Mouse (Mus musculus) stomach, embryonic 14.5 days (tissue): ENCODE measurements at regions not wholly inside any gene's neighbourhood (a gene's known extent, or its start where the extent isn't known, plus 50 kb on each side); places are given as distances from the start of the nearest gene placed in this dataset.

ENCODE experiments used
- ATAC-seq: fragments of 200-750 bp; cut with Nextera tagmentation; 2 replicates; pipeline ENCODE4 v1.8.0; 2017; ENCODE audit warnings: low read depth, moderate TSS enrichment; ENCODE audit not compliant: insufficient number of reproducible peaks, insufficient read depth, low FRiP score
- H3K27ac ChIP-seq: fragments of 300-500 bp; sonication (generic); 2 replicates; pipeline ENCODE4 v1.5.1; 2014; ENCODE audit warnings: mild to moderate bottlenecking, low read length, moderate library complexity, mixed read lengths
- H3K27me3 ChIP-seq: fragments of 300-500 bp; sonication (generic); 2 replicates; pipeline ENCODE4 v1.6.1; 2014; ENCODE audit warnings: low read length, control low read depth, mixed read lengths; ENCODE audit not compliant: control insufficient read depth, insufficient read depth
- H3K36me3 ChIP-seq: fragments of 300-500 bp; sonication (generic); 2 replicates; pipeline ENCODE4 v1.6.1; 2014; ENCODE audit warnings: mild to moderate bottlenecking, control low read depth, low read length, moderate library complexity, mixed read lengths; ENCODE audit not compliant: control insufficient read depth, insufficient read depth
- H3K4me1 ChIP-seq: fragments of 300-500 bp; sonication (generic); 2 replicates; pipeline ENCODE4 v1.6.1; 2014; ENCODE audit warnings: low read length, control low read depth, mixed read lengths; ENCODE audit not compliant: control insufficient read depth, insufficient read depth
- H3K4me2 ChIP-seq: fragments of 300-500 bp; sonication (generic); replicated peaks from 2 replicates; pipeline ENCODE4 v1.6.1; 2014; ENCODE audit warnings: low read depth, low read length, control low read depth
- H3K4me3 ChIP-seq: fragments of 300-500 bp; sonication (generic); 2 replicates; pipeline ENCODE4 v1.5.1; 2014; ENCODE audit warnings: low read depth, low read length, control low read depth
- H3K9ac ChIP-seq: fragments of 300-500 bp; sonication (generic); replicated peaks from 2 replicates; pipeline ENCODE4 v1.6.1; 2014; ENCODE audit warnings: low read depth, mild to moderate bottlenecking, control low read depth, low read length, moderate library complexity, mixed read lengths
- H3K9me3 ChIP-seq: fragments of 300-500 bp; sonication (generic); 2 replicates; pipeline ENCODE4 v1.6.1; 2016; ENCODE audit warnings: low read depth, low read length, control low read depth; ENCODE audit not compliant: control insufficient read depth
- WGBS: fragments of 180-500 bp; shearing (Covaris S2); extraction: QIAGEN DNeasy Blood & Tissue Kit; methylation state at CpG from one replicate; pipeline ENCODE4 v1.1.7; 2014; 5-methylcytosine and 5-hydroxymethylcytosine counted together

GRCm38 (mm10) chr9:52425413-52425812 is 254.2 kb downstream of the AI593442 start:
- Histone ChIP-seq H3K9ac (no peak overlapping the region), H3K4me2 (no peak overlapping the region), H3K4me3 (no peak overlapping the region), H3K36me3 (no peaks in the 10 kb centered on the region), H3K27me3 (no peaks in the 10 kb centered on the region), H3K9me3 (no peaks in the 10 kb centered on the region), H3K4me1 (no peaks in the 10 kb centered on the region), H3K27ac (no peak overlapping the region)
- no peak for ATAC-seq
- WGBS, result 68% methylated on average over 4 of the region's 4 CpGs

- no peak overlapping the region for H3K4me2 ChIP-seq
- H3K4me1 ChIP-seq, result no peaks in the 10 kb centered on the region
- no peak for ATAC-seq
- WGBS, result 80% methylated on average over 3 of the region's 3 CpGs
- no peaks in the 10 kb centered on the region for H3K9me3 ChIP-seq
- no peak overlapping the region for H3K27ac ChIP-seq
- H3K27me3 ChIP-seq, result no peaks in the 10 kb centered on the region
- no peak overlapping the region for H3K9ac ChIP-seq
- no peak overlapping the region for H3K4me3 ChIP-seq
- no peaks in the 10 kb centered on the region for H3K36me3 ChIP-seq
These were observed 254.2 kb upstream of the Zc3h12c start for GRCm38 (mm10) chr9:52422622-52423021.

- H3K9ac ChIP-seq, result no peak overlapping the region
- H3K27ac ChIP-seq, result no peak overlapping the region
- no peaks in the 10 kb centered on the region for H3K4me1 ChIP-seq
- no peaks in the 10 kb centered on the region for H3K9me3 ChIP-seq
- H3K4me2 ChIP-seq, result no peak overlapping the region
- no peak overlapping the region for H3K4me3 ChIP-seq
- 64% methylated on average over 6 of the region's 6 CpGs for WGBS
- H3K27me3 ChIP-seq, result no peaks in the 10 kb centered on the region
- H3K36me3 ChIP-seq, result no peaks in the 10 kb centered on the region
- no peak for ATAC-seq
These were observed 247.3 kb upstream of the Zc3h12c start for GRCm38 (mm10) chr9:52415706-52416105.

- ATAC-seq, result no peak
- no peak overlapping the region for H3K4me3 ChIP-seq
- no peak overlapping the region for H3K27ac ChIP-seq
- H3K9me3 ChIP-seq, result no peaks in the 10 kb centered on the region
- H3K36me3 ChIP-seq, result no peaks in the 10 kb centered on the region
- no peak overlapping the region for H3K9ac ChIP-seq
- H3K4me1 ChIP-seq, result no peaks in the 10 kb centered on the region
- no peaks in the 10 kb centered on the region for H3K27me3 ChIP-seq
- WGBS, result 91% methylated on average over 6 of the region's 6 CpGs
- no peak overlapping the region for H3K4me2 ChIP-seq
These were observed 239.5 kb upstream of the Zc3h12c start for GRCm38 (mm10) chr9:52407841-52408240.

GRCm38 (mm10) chr9:52402496-52402895 is 234.1 kb upstream of the Zc3h12c start:
- Histone ChIP-seq H3K9me3 (no peaks in the 10 kb centered on the region), H3K36me3 (no peaks in the 10 kb centered on the region), H3K27me3 (no peaks in the 10 kb centered on the region), H3K9ac (no peak overlapping the region), H3K27ac (no peak overlapping the region), H3K4me1 (no peaks in the 10 kb centered on the region), H3K4me2 (no peak overlapping the region), H3K4me3 (no peak overlapping the region)
- WGBS, result 80% methylated on average over 2 of the region's 2 CpGs
- ATAC-seq, result no peak

GRCm38 (mm10) chr9:52379031-52379430 is 210.7 kb upstream of the Zc3h12c start:
- Histone ChIP-seq H3K4me1 (no peaks in the 10 kb centered on the region), H3K27me3 (no peaks in the 10 kb centered on the region), H3K4me3 (no peak overlapping the region), H3K27ac (no peak overlapping the region), H3K9ac (no peak overlapping the region), H3K4me2 (no peak overlapping the region), H3K9me3 (no peaks in the 10 kb centered on the region), H3K36me3 (no peaks in the 10 kb centered on the region)
- ATAC-seq, result no peak
- 51% methylated on average over 2 of the region's 2 CpGs for WGBS

GRCm38 (mm10) chr9:52377761-52378160 is 209.4 kb upstream of the Zc3h12c start:
- H3K27ac ChIP-seq, result no peak overlapping the region
- H3K27me3 ChIP-seq, result no peaks in the 10 kb centered on the region
- no peak overlapping the region for H3K4me2 ChIP-seq
- no peaks in the 10 kb centered on the region for H3K9me3 ChIP-seq
- no peak overlapping the region for H3K9ac ChIP-seq
- H3K4me3 ChIP-seq, result no peak overlapping the region
- no peaks in the 10 kb centered on the region for H3K4me1 ChIP-seq
- ATAC-seq, result no peak
- no peaks in the 10 kb centered on the region for H3K36me3 ChIP-seq

GRCm38 (mm10) chr9:52376914-52377313 is 208.5 kb upstream of the Zc3h12c start:
- ATAC-seq, result no peak
- Histone ChIP-seq H3K27ac (no peak overlapping the region), H3K9ac (no peak overlapping the region), H3K4me1 (no peaks in the 10 kb centered on the region), H3K9me3 (no peaks in the 10 kb centered on the region), H3K4me3 (no peak overlapping the region), H3K36me3 (no peaks in the 10 kb centered on the region), H3K27me3 (no peaks in the 10 kb centered on the region), H3K4me2 (no peak overlapping the region)
- 85% methylated on average over 3 of the region's 3 CpGs for whole genome bisulfite sequencing

GRCm38 (mm10) chr9:52371296-52371695 is 202.9 kb upstream of the Zc3h12c start:
- no peak overlapping the region for H3K27ac ChIP-seq
- no peak for ATAC-seq
- H3K4me1 ChIP-seq, result no peaks in the 10 kb centered on the region
- H3K9me3 ChIP-seq, result no peaks in the 10 kb centered on the region
- H3K4me3 ChIP-seq, result no peak overlapping the region
- WGBS, result 93% methylated on average over 1 of the region's 1 CpGs
- H3K27me3 ChIP-seq, result no peaks in the 10 kb centered on the region
- H3K36me3 ChIP-seq, result no peaks in the 10 kb centered on the region
- no peak overlapping the region for H3K9ac ChIP-seq
- no peak overlapping the region for H3K4me2 ChIP-seq
